17 mouse cellular contexts compared by ENCODE assay signal in genomic region chr11:80278054-80278453, GRCm38 (mm10).
"Had no signal": no experiment of that assay in that cellular context is flagged by ENCODE, and none has a peak within 500 bp of the region (broad histone marks: within the 10 kb centered on the region; RNA-seq: fewer than 3 reads in every experiment).

No protein-coding gene starts in this region.

- H3K9ac ChIP-seq: liver, embryonic 15.5 days; neural tube, embryonic 15.5 days had no signal

- H3K4me2 ChIP-seq: liver, embryonic 11.5 days; liver, embryonic 15.5 days; neural tube, embryonic 15.5 days had no signal

- H3K27ac ChIP-seq: limb, embryonic 10.5 days; liver, embryonic 15.5 days; midbrain, embryonic 10.5 days; neural tube, embryonic 15.5 days; stomach, postnatal 0 days had no signal

- DNase-seq: kidney, adult 8-10 months; kidney, postnatal 25 days; lung, adult 2 months; lung, postnatal 36 days; right cerebral cortex, postnatal 14 days; thymus, adult 18-20 months; thymus, postnatal 14 days had no signal

- H3K9me3 ChIP-seq: limb, embryonic 10.5 days; liver, embryonic 15.5 days; midbrain, embryonic 10.5 days had no signal

- H3K27me3 ChIP-seq: liver, embryonic 15.5 days; neural tube, embryonic 15.5 days had no signal

- H3K4me1 ChIP-seq: limb, embryonic 10.5 days; liver, embryonic 15.5 days; midbrain, embryonic 10.5 days; neural tube, embryonic 15.5 days had no signal

- H3K36me3 ChIP-seq: limb, embryonic 10.5 days; liver, embryonic 15.5 days; midbrain, embryonic 10.5 days; neural tube, embryonic 15.5 days had no signal

- ATAC-seq: inflammation-experienced regulatory T-cells, adult 6 months; intestine, postnatal 0 days; lung, postnatal 0 days had no signal

- H3K4me3 ChIP-seq: limb, embryonic 10.5 days; liver, embryonic 15.5 days; midbrain, embryonic 10.5 days; myocyte; neural tube, embryonic 15.5 days had no signal
